Mouse (Mus musculus): ENCODE data around the gene Camta1.
A peak's percentile ranks its signal among the peaks of the same experiment; 100 is the strongest.

The Camta1 gene

DNA sequence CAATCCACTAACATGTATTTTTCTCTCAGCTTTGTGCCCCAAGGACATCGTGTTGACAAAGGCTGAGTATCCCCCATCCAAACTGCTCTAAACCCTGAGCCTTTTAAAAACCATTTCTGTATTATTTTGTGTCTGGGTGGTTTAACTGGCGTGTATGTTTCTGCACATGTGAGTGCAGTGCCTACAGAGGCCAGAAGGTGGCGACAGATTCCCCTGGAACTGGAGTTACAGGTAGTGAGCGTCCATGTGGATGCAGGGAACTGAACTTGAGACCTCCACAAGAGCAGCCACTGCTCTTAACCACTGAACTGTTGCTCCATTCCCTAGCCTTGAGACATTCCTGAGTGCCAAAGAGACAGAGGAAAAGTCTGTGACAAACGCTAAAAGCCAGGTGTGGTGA is 621.2 kb downstream of the Camta1 start:
- DNase-seq: no peak

DNA sequence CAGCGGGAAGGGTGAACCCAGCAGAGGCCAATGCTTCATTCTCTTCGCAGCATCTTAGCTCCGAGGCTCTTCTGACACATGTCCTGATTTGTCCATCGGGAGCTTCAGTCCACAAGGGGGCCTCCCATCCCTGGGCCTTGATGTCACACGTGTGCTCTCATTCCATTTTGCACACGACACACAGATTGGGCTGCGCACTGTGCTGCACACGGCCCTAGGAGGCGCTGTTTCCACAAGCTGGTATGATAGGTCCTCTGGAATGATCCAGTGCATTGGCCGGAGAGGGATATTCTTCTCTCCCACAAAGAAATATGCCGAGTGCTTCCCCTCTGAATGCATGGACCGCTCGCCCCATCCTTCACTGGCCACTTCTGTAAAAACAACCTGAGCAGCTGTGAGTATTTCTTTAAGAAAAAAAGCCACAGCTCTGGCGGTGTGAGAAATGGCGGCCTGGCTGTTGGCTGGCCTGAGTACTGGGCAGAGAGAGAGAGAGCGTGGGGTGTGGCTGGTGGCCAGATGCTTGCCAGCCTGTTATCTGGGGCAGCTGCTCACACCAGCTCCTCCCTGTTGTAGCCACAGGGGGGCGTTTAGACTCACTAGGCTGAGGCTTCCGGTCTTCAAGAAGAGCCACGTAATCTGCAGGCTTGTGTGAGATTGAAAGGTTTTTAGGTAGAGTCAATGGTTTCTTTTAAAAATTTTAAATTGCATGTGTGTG is 622.5 kb downstream of the Camta1 start:
- DNase-seq: peak; percentile 83 to 86

DNA sequence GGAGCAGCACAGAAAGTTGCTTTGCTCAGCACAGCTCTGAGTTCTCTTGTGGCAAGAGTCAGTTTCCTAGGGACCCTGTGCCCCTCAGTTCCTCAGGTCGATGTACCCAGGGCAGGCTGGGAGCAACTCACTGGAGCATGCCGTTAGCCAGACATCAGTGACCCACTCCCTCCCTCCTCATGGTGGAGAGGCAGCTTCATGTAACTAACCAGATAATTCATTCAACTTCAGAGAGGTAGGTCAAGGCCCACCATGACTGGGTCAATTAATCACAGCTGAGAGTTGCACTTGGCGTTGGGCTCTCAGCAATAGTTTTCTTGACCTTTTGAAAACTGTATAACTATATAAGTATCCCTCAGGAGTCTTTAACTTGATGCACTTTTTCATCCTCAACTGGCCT is 624.2 kb downstream of the Camta1 start:
- no peak for DNase-seq

DNA sequence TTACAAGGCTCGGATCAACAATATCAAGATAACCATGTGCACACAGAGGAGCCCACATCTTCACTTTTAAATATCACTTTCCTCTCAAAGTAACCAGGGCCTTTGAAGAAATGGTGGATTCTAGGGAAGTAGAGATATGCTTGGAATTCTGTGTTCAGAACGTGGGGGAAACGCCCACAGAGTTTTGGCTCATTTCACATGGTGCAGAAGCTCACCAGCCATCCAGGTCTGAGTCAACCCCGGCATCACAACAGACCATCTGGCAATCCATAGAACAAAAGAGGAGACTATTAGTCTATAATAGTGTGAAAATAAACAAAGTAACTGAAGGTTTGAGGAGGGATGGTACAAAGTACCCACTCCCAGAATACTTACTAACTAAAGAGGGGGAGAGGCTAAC is 626.7 kb downstream of the Camta1 start:
- no peak for DNase-seq

DNA sequence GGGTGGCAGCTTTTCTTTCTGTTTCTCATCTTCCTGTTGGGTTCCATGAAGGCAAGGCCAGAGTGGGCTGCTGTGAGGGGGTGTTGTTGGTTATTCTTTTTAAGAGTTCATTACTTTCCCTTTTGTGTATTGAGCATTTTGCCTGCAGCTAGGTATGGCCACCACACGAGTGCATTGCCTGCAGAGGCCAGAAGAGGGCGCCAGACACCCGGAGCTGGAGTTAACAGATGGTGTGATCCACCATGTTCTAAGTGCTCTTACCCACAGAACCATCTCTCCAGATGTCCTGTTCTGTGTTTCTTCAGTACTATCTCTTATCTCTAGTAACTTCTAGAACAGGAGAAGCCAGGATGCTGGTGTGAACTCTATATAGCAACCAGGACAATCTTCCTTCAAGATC is 629.6 kb downstream of the Camta1 start:
- peak in 1 of 2 experiments; percentile 44 for DNase-seq

DNA sequence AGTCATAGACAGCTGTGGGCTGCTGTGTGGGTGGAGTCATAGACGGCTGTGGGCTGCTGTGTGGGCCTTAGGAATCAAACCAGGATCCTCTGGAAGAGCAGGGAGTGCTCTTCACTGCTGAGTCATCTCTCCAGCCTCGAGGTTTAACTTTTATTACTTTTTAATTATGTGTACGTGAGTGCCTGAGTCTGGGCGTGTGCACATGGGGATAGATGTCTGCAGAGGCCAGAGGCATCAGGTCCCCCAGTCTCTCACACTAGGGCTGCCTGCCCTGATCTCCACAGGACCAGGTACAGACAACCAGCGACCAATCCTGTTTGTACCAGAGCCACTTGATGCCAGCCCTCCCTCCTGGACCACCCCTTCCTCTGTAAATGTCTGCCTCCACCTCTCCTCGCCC is 632.6 kb downstream of the Camta1 start:
- DNase-seq: no peak

DNA sequence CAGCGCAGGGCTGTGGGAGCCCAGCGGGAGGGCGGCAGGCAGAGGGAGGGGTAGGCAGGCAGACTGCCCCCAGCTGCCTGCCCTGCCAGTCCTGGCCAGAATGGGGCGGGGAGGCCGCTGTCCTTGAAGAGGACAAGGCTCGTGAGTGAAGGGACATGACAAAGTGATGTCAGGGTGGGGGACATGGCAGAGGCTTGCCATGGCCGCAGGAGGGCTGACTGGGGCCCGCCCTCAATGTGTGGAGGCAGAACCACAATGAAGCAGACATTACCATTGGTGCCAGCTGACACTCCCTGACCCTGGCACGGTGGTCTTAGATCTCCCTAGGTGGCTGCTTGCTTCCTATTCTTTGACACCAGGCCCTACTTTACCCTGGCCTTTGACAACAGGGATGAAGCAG is 635.2 kb downstream of the Camta1 start:
- DNase-seq: no peak

DNA sequence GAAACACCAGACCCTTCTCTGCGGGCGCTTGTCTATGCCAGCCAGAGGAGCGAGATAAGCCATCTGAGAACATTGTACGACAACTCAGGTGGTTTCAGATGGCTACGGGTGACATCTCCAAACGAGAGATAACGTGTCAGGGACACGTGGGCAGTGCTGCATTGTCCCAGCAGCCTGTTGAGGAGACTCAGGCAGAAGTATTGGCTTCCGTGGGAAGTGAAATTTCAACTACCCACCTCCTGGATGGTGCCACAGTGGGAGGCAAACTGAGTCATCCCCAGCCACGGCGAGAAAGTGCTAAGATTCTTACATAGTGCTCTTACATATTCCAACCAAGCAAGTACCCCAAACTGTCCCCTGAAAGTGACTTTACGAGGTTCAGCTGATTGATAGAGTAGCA is 637.7 kb downstream of the Camta1 start:
- no peak for DNase-seq

DNA sequence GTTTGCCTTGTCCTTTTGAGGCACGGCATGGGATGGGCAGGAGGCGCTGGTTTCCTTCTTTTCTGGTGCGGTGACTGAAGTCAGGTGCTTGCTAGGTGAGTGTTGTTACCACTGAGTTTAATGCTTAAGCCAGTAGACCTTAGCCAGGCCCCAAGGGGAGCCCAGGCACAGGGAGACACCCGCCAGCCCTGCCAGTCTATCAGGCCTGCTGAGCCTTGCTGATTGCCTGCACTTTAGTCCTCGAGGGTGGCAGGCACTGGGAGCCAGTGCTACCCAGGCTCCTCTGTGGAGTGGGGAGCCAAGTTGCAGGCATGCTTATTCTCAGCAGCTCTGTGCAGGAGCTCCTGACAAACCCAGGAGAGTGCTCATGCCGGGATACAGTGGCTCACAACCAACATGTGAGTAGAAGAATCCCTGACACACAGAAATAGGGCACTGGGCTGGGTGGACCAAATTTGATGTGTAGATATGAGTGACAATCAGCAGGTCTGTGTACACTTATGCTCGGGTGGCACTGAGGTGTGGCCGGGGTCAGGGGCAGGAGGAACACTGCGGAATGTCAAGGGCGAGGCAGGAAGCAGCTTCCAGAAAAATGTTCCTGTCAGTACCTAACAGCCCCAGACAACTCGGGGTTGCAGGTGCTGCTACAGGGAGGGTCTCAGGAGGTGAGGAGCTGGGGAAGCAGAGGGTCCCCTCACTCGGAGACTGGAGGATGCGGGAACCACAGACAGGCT is 638.2 kb downstream of the Camta1 start:
- no peak for DNase-seq

DNA sequence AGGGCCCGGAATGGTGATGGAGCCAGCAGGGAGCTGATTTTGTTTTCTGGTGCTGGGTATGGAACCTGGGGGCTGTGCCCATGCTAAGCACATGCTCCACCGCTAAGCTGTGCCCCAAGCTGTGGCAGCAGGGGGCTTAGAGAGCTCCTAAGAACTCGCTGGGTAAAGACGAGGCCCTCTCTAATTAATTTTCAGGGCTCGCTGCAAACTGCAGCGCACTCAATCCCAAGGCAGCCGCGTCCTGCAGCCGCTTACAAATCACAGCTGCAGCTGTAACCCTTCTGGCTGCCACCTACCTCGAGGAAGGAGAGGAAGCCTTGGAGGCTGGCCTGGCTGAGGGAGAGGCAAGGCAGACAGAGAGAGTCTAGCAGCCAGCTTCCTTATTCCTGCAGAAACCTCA is 639.0 kb downstream of the Camta1 start:
- DNase-seq: no peak

DNA sequence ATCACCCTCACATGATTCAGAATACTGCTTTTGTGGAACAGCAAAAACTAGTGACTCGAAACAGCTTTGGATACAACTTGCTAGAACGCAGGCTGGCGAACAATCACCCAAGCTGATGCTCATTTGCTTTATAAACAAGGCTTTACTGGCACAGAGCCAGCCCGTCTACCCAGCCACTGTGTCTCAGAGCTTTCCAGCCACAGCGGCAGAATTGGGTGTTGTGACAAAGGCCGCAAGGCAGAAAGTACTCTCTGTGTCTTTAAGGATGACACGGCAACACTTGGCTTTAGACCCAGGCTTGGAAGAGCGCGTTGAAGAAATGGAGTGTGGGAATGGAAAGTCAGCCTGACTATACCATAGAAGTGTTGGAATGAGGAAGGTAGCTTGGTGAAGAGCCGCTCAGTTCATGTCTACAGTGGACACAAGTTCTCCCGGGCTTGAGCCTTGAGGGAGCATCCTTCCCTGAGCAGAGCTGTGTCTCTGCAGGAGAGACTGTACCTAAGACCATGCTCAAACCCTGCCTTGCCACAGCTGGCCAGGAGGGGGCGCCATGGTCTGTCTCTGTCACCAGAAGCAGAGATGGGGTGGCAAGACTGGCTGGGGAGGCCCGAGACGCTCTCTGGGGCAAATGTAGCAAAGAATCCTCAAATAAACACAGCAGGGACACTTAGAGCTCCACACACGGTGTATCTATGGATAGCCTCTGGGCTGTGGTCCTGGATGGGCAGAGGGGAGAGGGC is 645.0 kb downstream of the Camta1 start:
- DNase-seq: peak; percentile 69 to 72

DNA sequence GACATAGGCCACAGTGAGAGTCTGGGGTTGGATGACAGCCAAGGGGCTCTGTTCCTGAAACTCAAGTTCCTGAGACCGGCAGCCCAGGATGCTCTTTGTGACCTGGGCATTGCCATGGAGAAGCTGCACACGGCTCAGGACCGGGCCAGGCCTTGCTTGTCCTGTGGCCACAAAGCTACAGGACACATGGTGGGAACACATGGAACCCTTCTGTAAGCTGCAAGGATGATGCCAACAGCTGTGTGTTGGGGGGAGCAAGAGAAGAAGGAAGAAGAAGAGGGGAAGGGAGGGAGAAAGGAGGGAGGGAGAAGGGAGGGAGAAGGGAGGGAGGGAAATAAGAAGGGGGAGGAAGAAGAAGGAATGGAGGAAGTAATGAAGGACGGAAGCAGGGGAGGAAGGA is 645.8 kb downstream of the Camta1 start:
- no peak for DNase-seq

DNA sequence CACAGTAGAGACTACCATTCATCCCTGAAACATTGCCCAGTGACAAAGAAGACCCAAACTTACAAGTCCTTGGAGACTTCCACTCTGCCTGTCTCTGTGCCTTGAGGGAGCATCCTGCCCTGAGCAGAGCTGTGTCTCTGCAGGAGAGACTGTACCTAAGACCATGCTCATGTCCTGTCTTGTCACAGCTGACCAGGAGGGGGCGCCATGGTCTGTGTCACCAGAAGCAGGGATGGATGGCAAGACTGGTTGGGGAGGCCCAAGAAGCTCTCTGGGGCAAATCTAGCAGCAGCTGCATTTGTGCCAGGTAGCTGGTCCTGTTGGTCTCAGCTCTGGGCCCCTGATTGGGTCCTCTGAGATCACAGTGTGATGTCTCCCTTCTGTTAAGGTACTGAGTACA is 646.5 kb downstream of the Camta1 start:
- peak; percentile 54 to 67 for DNase-seq

DNA sequence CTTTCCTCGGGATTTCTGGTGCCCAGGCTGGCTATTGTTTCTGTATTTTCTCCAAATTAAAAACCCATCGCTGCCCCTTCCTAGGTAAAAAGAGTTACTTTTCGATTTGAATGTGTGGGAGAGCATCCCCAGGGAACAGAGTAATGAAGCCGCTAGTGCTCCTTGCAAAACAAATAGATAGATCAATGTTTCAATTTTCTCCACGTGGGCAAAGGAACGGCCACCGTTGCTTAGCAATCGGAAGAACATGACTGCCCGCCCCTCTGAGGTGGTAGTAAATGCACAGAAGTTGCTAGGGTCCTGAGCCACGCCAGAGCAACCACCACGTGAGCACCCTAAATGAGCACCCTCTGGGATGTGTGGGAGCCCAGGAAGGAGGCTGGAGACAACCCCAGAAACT is 648.2 kb downstream of the Camta1 start:
- DNase-seq: no peak

DNA sequence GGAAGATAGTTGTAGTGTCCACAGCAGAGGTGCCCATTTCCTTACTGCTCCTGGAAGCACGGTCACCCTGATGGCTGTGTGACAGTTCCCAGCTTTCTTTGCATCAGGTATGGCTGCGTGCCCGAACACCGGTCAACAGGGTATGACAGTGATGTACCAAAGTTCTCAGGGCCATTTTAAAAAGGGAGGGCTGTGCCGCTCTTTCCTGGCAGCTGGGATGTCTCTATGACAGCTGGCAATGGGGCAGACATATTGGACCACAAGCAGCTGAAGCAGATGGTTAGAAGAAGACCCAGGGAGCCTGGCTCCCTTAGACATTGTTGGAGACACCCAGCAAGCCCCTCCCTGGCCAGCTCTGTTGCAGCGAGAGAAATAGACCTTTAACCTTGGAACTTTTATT is 649.7 kb downstream of the Camta1 start:
- peak; percentile 68 to 79 for DNase-seq

DNA sequence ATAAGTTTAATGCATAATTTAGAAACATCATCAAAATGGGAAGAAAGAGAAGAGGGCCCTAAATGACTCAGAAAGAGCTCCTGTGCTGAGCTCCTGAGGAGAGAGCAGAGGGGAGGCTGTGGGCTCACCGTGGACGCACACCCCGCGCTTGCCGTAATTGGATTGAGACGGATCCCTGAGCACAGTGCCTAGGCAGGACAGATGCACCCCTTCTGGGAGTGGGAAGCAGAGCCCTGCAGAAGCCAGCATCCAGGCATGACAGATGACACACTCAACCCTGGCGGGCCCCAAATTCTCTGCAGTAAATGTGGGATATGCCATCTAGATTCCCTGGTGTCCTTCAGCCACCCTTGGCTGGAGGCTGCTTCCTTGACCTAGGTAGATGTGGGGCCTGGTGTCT is 654.1 kb downstream of the Camta1 start:
- DNase-seq: no peak

DNA sequence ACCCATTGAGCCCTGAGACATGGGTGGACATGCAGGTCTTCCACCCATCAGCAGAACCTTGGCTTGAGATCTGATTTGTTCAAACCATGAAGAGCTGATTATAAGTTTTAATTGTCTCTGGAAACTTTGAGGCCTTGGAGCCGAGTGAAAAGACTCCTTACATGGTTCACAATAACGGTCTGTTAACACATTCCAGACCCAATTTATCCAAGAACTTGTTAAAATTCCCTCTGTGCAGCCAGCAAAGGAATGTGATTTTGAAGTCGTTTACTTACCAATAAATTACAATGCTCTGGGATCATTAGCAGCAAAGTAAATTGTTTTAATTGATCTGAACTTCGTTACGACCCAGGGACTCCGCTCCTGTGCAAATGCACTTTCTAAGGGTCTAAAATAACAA is 658.8 kb downstream of the Camta1 start:
- DNase-seq: no peak

DNA sequence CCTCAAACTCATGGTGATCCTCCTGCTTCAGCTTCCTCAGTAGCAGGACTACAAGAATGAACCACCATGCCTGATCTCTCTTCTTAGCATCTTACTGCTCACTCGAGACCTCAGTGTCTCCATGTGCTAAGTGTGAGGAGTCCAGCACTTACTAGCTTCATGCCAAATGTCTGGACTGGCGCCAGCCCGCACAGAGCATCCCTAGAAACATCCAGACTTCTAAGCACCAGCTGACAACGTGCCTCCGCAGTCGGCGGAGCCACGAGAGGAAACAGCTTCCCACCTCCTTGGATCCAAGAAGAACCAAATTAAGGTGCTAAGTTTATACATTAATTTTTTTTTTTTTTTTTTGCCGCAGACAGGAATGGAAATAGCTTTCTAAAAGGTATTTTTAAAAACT is 661.4 kb downstream of the Camta1 start:
- DNase-seq: peak; percentile 57 to 72

DNA sequence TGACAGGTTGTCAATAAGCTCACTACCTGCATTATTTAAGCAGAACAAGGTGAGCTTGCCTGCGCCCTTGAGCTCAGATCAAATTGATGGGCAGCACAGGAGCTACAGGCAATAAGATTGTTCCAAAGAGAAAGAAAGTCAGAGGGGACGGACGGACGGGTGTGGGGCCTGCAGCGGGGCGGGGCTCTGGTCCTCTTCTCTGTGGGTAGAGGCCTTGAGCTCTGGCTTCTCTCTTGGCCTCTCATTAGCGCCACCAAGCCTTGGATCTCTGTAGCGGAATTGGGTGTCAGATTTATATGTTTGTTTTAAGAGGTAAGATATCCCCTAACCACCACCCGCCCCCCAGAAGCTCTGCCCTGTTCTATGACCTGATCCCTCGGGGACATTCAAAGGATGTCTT is 666.5 kb downstream of the Camta1 start:
- DNase-seq: no peak

DNA sequence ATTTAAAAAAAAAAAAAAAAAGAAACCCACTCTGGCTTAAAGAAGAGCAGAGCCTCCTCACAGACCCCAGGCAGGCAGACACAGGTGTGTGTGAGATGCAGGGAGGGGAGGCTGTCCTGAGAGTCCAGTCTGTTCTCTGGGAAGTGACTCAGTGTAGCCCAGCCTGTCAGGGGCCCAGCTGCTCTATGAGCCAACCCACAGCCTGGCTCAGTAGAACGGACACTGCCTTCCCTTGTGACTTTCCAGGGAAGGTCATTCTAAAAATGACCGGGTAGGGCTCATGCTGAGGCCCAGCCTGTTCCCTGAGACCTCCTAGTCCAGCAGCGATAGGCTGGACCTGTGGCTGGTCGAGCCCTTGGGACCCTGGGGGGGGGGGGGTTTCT is 667.0 kb downstream of the Camta1 start:
- no peak for DNase-seq

DNA sequence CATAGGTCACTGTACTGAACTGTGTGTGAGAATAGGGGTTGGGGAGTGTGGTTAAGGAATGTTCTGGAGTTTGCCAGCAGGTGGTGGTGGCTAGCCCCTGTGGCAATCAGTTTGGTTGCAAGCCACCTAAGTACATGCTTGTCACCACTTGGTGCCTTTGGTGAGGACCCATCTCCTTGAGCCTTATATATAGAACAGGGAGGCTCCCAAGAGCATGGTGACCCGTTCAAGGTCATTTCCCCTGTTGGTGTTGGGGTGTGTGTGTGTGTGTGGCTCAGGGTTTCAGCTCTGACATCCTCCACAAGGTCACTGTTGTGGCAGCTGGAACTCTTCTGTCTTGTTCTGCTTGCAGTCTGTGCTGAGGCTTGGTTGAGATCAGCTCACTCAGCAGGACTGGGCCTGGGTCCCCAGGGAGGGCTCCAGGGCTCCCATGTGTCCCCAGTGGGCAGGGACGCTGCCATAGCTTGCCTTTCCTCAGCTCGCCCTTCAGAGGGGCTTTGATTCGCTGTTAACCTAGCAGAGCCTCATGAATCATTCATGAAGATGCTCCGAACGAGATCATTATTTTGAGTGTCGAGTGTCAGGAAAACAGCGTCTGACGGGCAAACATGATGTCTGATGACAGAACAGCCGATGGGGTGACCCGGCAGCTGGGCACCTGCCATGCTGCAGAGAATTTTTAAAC is 667.5 kb downstream of the Camta1 start:
- no peak for DNase-seq

DNA sequence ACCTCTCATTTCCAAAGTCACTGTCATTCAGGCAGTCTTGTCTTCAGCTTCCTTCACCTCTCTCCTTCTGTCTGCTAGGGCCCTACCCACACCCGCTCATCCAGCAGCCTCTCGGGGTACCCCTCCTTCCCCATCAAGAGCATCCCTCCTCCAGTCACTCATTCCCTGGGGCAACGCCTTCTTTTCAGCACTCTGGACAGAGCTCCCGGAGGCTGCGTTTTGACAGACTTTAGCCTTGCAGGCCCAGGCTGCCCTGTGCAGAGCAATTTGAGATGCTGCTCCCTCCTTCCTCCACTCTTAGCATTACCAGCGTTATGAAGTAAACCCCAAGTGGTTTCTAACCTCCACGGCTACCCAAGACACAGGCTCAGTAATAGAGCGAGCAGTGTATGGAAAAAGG is 675.2 kb downstream of the Camta1 start:
- DNase-seq: peak in 1 of 2 experiments; percentile 44

DNA sequence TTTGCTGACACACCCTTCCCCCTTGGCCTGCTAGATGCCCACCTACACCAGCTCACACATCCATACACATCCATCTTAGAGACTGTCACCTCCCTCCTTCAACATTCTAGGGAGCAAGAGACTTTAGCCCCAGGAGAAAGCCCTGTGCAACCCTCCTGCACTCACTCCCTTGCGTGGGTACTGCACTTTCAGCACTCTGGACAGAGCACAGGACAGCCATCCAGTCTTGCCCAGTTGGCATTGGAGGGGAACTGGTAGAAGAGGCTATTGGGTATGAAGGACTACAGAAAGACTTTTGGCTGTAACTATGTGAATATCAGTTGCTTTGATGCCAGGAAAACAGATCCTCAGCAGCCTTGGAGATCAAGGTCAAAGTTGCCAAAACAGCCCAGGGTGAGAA is 675.9 kb downstream of the Camta1 start:
- no peak for DNase-seq
